Comparison of ENCODE assay signal across 27 mouse cellular contexts in the genomic region with DNA sequence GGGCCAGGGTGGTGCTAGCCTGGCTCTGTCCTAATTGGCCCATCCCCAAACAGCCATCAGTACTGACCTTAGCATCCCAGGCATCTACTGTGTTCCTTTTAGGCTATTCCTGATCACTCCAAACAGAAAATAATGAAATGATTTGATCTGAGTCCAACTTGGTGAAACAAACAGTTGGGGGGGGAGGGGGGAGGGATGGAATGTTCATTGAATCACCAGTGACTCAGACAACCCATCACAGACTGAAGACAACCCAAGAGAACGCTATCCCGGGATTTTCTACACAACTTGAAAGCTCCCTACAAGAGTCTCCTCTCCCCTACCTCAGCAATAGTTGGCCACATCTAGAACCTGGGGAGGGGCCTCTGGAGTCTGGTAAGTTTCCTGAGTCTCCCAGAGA. TPM values are rescaled to one million over a fixed set of nuclear protein-coding genes. Genes with fewer than 3 reads are reported as not detected.
A peak's percentile ranks its signal among the peaks of the same experiment; 100 is the strongest.
DNase-seq lines count a peak whose midpoint lies in the region; ATAC-seq lines count a peak whose summit lies in the region.
"Had no signal": no experiment of that assay in that cellular context is flagged by ENCODE, and none has a peak within 500 bp of the region (broad histone marks: within the 10 kb centered on the region; RNA-seq: fewer than 3 reads in every experiment).

No protein-coding gene starts in this region.

- no peaks in the 10 kb centered on the region for H3K27me3 ChIP-seq in liver, embryonic 13.5 days
- H3K27me3 ChIP-seq in liver, embryonic 11.5 days (replicated peaks; ENCODE audit: control insufficient read depth, insufficient read depth, low read length), result no peaks in the 10 kb centered on the region
- no peaks in the 10 kb centered on the region for H3K27me3 ChIP-seq in liver, embryonic 16.5 days (ENCODE audit: control insufficient read depth, insufficient read depth, low read depth, low read length)
- H3K27me3 ChIP-seq: embryonic facial prominence, embryonic 13.5 days; intestine, embryonic 15.5 days had no signal

- WGBS in liver, embryonic 13.5 days (ENCODE audit: insufficient replicate concordance), result 94% methylated on average over 2 of the region's 2 CpGs
- 88% methylated on average over 2 of the region's 2 CpGs for WGBS in liver, embryonic 11.5 days
- 90% methylated on average over 2 of the region's 2 CpGs for WGBS in liver, embryonic 16.5 days (ENCODE audit: insufficient replicate concordance)

- peaks cover 2% of the 10 kb centered on the region; the same call in 1 of the 2 replicates for H3K9me3 ChIP-seq in liver, embryonic 13.5 days (replicated peaks)
- H3K9me3 ChIP-seq in liver, embryonic 11.5 days (ENCODE audit: control insufficient read depth, low read length), result no peaks in the 10 kb centered on the region
- no peaks in the 10 kb centered on the region for H3K9me3 ChIP-seq in liver, embryonic 16.5 days (replicated peaks; ENCODE audit: control insufficient read depth, low read length)
- H3K9me3 ChIP-seq: embryonic facial prominence, embryonic 13.5 days; G1E; heart, embryonic 10.5 days; hindbrain, embryonic 10.5 days; intestine, embryonic 15.5 days had no signal

- H3K4me1 ChIP-seq in liver, embryonic 13.5 days (replicated peaks), result peaks cover 41% of the 10 kb centered on the region
- H3K4me1 ChIP-seq in liver, embryonic 11.5 days (replicated peaks; ENCODE audit: control insufficient read depth, insufficient read depth, low read length), result peaks cover 7% of the 10 kb centered on the region; the same call in 1 of the 2 replicates
- H3K4me1 ChIP-seq in liver, embryonic 16.5 days (ENCODE audit: control insufficient read depth, low read depth, low read length), result peaks cover 25% of the 10 kb centered on the region
- H3K4me1 ChIP-seq: embryonic facial prominence, embryonic 13.5 days; heart, embryonic 10.5 days; intestine, embryonic 15.5 days had no signal

- DNase-seq in liver, embryonic 13.5 days, result no peak
- no peak for DNase-seq in liver, embryonic 11.5 days (ENCODE audit: low spot score)
- DNase-seq in MN1 (ENCODE audit: low spot score) (peak; percentile 31), NIH3T3 (ENCODE audit: low read depth) (peak; percentile 81)
- DNase-seq in layer of hippocampus, adult 9-10 months (ENCODE audit: low spot score), result no peak
- no peak for DNase-seq in embryo, embryonic 10 days (ENCODE audit: low spot score)
- DNase-seq: adrenal gland, adult 8-10 months; B cell, adult 2 months; cerebellum, adult 11-12 months; cerebellum, adult 9-10 months; cerebellum, postnatal 25 days; gastrocnemius, postnatal 10 days; heart, adult 18-20 months had no signal

- peak overlapping the region; percentile 59 for H3K9ac ChIP-seq in liver, embryonic 13.5 days
- no peak overlapping the region for H3K9ac ChIP-seq in liver, embryonic 11.5 days (ENCODE audit: low read depth, low read length)
- H3K9ac ChIP-seq in liver, embryonic 16.5 days (ENCODE audit: low read depth, low read length), result peak overlapping the region; percentile 10; the same call in 1 of the 2 replicates
- H3K9ac ChIP-seq: embryonic facial prominence, embryonic 13.5 days; hindbrain, embryonic 14.5 days; intestine, embryonic 15.5 days had no signal

- peak overlapping the region; percentile 81 for H3K4me3 ChIP-seq in liver, embryonic 13.5 days (replicated peaks)
- no peak overlapping the region for H3K4me3 ChIP-seq in liver, embryonic 11.5 days (ENCODE audit: low read depth, low read length)
- H3K4me3 ChIP-seq in liver, embryonic 16.5 days (ENCODE audit: low read depth, low read length), result peak overlapping the region; percentile 67
- H3K4me3 ChIP-seq: embryonic facial prominence, embryonic 13.5 days; heart, embryonic 10.5 days; hindbrain, embryonic 10.5 days; intestine, embryonic 15.5 days had no signal

- ATAC-seq in liver, embryonic 13.5 days (ENCODE audit: low read depth), result no peak
- no peak for ATAC-seq in liver, embryonic 11.5 days (replicated peaks; ENCODE audit: low FRiP score)
- ATAC-seq in liver, embryonic 16.5 days (ENCODE audit: low read depth), result no peak
- ATAC-seq: CD4-positive, CD25-positive, alpha-beta regulatory T cell, adult 4 months; forebrain, embryonic 16.5 days; intestine, embryonic 15.5 days had no signal

- peaks cover 9% of the 10 kb centered on the region; the same call in 1 of the 2 replicates for H3K36me3 ChIP-seq in liver, embryonic 13.5 days
- H3K36me3 ChIP-seq in liver, embryonic 11.5 days (ENCODE audit: control insufficient read depth, insufficient read depth, low read length), result no peaks in the 10 kb centered on the region
- no peaks in the 10 kb centered on the region for H3K36me3 ChIP-seq in liver, embryonic 16.5 days (ENCODE audit: control insufficient read depth, insufficient read depth)
- H3K36me3 ChIP-seq: embryonic facial prominence, embryonic 13.5 days; G1E; heart, embryonic 10.5 days; hindbrain, embryonic 10.5 days; intestine, embryonic 15.5 days had no signal

- H3K4me2 ChIP-seq in liver, embryonic 13.5 days, result peak overlapping the region; percentile 77
- H3K4me2 ChIP-seq in liver, embryonic 11.5 days, result no peak overlapping the region
- H3K4me2 ChIP-seq in liver, embryonic 16.5 days (ENCODE audit: low read depth, low read length), result peak overlapping the region; percentile 65
- H3K4me2 ChIP-seq: embryonic facial prominence, embryonic 13.5 days; hindbrain, embryonic 14.5 days; intestine, embryonic 15.5 days had no signal

- peak overlapping the region; percentile 74 for H3K27ac ChIP-seq in liver, embryonic 13.5 days
- H3K27ac ChIP-seq in liver, embryonic 11.5 days (ENCODE audit: low read depth, low read length), result no peak overlapping the region
- H3K27ac ChIP-seq in liver, embryonic 16.5 days (ENCODE audit: low read length), result peak overlapping the region; percentile 40
- H3K27ac ChIP-seq: embryonic facial prominence, embryonic 13.5 days; heart, embryonic 10.5 days; hindbrain, embryonic 10.5 days; hindbrain, embryonic 14.5 days; intestine, embryonic 15.5 days had no signal

RNA-seq across cellular contexts. Expression of a gene that starts 3.4 kb away (rescaled TPM):
- 246 and 259 TPM in 2 replicates for polyA plus RNA-seq in liver, embryonic 13.5 days (2015; fragmentation: Nextera tagmentation; extraction: Ambion mirVana)
- polyA plus RNA-seq in liver, embryonic 11.5 days (2014; fragmentation: Nextera tagmentation; extraction: Ambion mirVana), result 115 and 120 TPM in 2 replicates
- polyA plus RNA-seq in liver, embryonic 16.5 days (2015; fragmentation: Nextera tagmentation; extraction: Ambion mirVana), result 258 and 277 TPM in 2 replicates
- polyA plus RNA-seq: CD4-positive, CD25-positive, alpha-beta regulatory T cell, adult 4 months; cortical plate, adult 2 months; forebrain, embryonic 16.5 days; frontal cortex, adult 2 months; G1E had no signal

RNA-seq across cellular contexts. Expression of a gene that starts 5.4 kb away (rescaled TPM):
- polyA plus RNA-seq in liver, embryonic 13.5 days (2015; fragmentation: Nextera tagmentation; extraction: Ambion mirVana), result not detected in 2 replicates
- not detected in 2 replicates for polyA plus RNA-seq in liver, embryonic 11.5 days (2014; fragmentation: Nextera tagmentation; extraction: Ambion mirVana)
- polyA plus RNA-seq in liver, embryonic 16.5 days (2015; fragmentation: Nextera tagmentation; extraction: Ambion mirVana), result 0.09 and 0.12 TPM in 2 replicates
- polyA plus RNA-seq: brain, embryonic 14.5 days; CD4-positive, CD25-positive, alpha-beta regulatory T cell, adult 4 months; cortical plate, adult 2 months; embryonic facial prominence, embryonic 13.5 days; forebrain, embryonic 11.5 days; forebrain, embryonic 16.5 days; frontal cortex, adult 2 months; G1E; heart, embryonic 10.5 days; heart, embryonic 16.5 days; hindbrain, embryonic 10.5 days; hindbrain, embryonic 14.5 days; intestine, embryonic 15.5 days had no signal

RNA-seq across cellular contexts. Expression of a gene that starts 20.3 kb away (rescaled TPM):
- polyA plus RNA-seq in liver, embryonic 13.5 days (2015; fragmentation: Nextera tagmentation; extraction: Ambion mirVana), result 10.6 and 12.2 TPM in 2 replicates
- 9.1 and 11.4 TPM in 2 replicates for polyA plus RNA-seq in liver, embryonic 11.5 days (2014; fragmentation: Nextera tagmentation; extraction: Ambion mirVana)
- polyA plus RNA-seq in liver, embryonic 16.5 days (2015; fragmentation: Nextera tagmentation; extraction: Ambion mirVana), result 20.8 and 25.3 TPM in 2 replicates

RNA-seq across cellular contexts. Expression of a gene that starts 34.8 kb away (rescaled TPM):
- 0.15 and 0.32 TPM in 2 replicates for polyA plus RNA-seq in liver, embryonic 13.5 days (2015; fragmentation: Nextera tagmentation; extraction: Ambion mirVana)
- 3.1 and 3.7 TPM in 2 replicates for polyA plus RNA-seq in liver, embryonic 11.5 days (2014; fragmentation: Nextera tagmentation; extraction: Ambion mirVana)
- 0.28 and 0.71 TPM in 2 replicates for polyA plus RNA-seq in liver, embryonic 16.5 days (2015; fragmentation: Nextera tagmentation; extraction: Ambion mirVana)
- polyA plus RNA-seq: forebrain, embryonic 16.5 days; G1E; hindbrain, embryonic 14.5 days had no signal

Comparison
In these comparisons a context has a peak if more than half of its experiments do, and no peak if none do; other contexts are left out.
1. DNase-seq: peak in MN1 (single experiment) and NIH3T3 (single experiment); none in liver, embryonic 13.5 days (single experiment), liver, embryonic 11.5 days (single experiment), layer of hippocampus, adult 9-10 months (single experiment) and embryo, embryonic 10 days (single experiment).